Mouse (Mus musculus) kidney, postnatal 25 days (tissue): ENCODE results near the gene Itga6.

Source experiments
- DNase-seq, 2 experiments: peaks; one replicate each; pipeline ENCODE4 v3.0.0; 2021; ENCODE audit warnings: mixed read lengths in 2 of 2

Itga6 gene

GRCm38 (mm10) chr2:71863531-71864173, 118.2 kb downstream of the Itga6 start:
- no peak for DNase-seq

GRCm38 (mm10) chr2:71865022-71865421, 119.6 kb downstream of the Itga6 start:
- no peak for DNase-seq

- DNase-seq: no peak
Observed at GRCm38 (mm10) chr2:71865935-71866334, 120.5 kb downstream of the Itga6 start.

- peak in 1 of 2 experiments; percentile 33 for DNase-seq
Observed at GRCm38 (mm10) chr2:71866565-71866964, 121.1 kb downstream of the Itga6 start.

- DNase-seq: no peak
Observed at GRCm38 (mm10) chr2:71867019-71867418, 121.6 kb downstream of the Itga6 start.

- peak; percentile 61 to 85 for DNase-seq
Observed at GRCm38 (mm10) chr2:71867480-71867879, 122.1 kb downstream of the Itga6 start.

- DNase-seq: no peak
Observed at GRCm38 (mm10) chr2:71868256-71868655, 122.8 kb downstream of the Itga6 start.

GRCm38 (mm10) chr2:71872141-71872540, 126.7 kb downstream of the Itga6 start:
- no peak for DNase-seq

GRCm38 (mm10) chr2:71872801-71873443, 127.5 kb downstream of the Itga6 start, which contains the start of gene Pdk1:
Pdk1 (plus strand) TSS chr2:71873224.
- DNase-seq: peak; percentile 99

- peak; percentile 61 to 82 for DNase-seq
Observed at GRCm38 (mm10) chr2:71873474-71874322, 128.3 kb downstream of the Itga6 start.

GRCm38 (mm10) chr2:71874422-71874821, 129.0 kb downstream of the Itga6 start:
- no peak for DNase-seq

- DNase-seq: no peak
Observed at GRCm38 (mm10) chr2:71874836-71875235, 129.4 kb downstream of the Itga6 start.

- no peak for DNase-seq
Observed at GRCm38 (mm10) chr2:71877865-71878264, 132.4 kb downstream of the Itga6 start.

GRCm38 (mm10) chr2:71878441-71878840, 133.0 kb downstream of the Itga6 start:
- DNase-seq: no peak

- DNase-seq: no peak
Observed at GRCm38 (mm10) chr2:71878943-71879342, 133.5 kb downstream of the Itga6 start.

GRCm38 (mm10) chr2:71882914-71883651, 137.7 kb downstream of the Itga6 start:
- DNase-seq: no peak

GRCm38 (mm10) chr2:71887269-71887668, 141.9 kb downstream of the Itga6 start:
- DNase-seq: no peak

GRCm38 (mm10) chr2:71888437-71888836, 143.0 kb downstream of the Itga6 start:
- no peak for DNase-seq

GRCm38 (mm10) chr2:71891536-71891935, 146.1 kb downstream of the Itga6 start:
- no peak for DNase-seq

GRCm38 (mm10) chr2:71892741-71893349, 147.4 kb downstream of the Itga6 start:
- DNase-seq: peak; percentile 23 to 44

- no peak for DNase-seq
Observed at GRCm38 (mm10) chr2:71895596-71896286, 150.3 kb downstream of the Itga6 start.

GRCm38 (mm10) chr2:71897420-71897819, 152.0 kb downstream of the Itga6 start:
- DNase-seq: no peak
